In genomic region chr11:64587751-64588600, GRCm38 (mm10) we compare ENCODE assay signal across 14 mouse cellular contexts.
DNase-seq lines count a peak whose midpoint lies in the region; ATAC-seq and TF ChIP-seq lines count a peak whose summit lies in the region.
"Had no signal": no experiment of that assay in that cellular context is flagged by ENCODE, and none has a peak within 500 bp of the region (broad histone marks: within the 10 kb centered on the region; RNA-seq: fewer than 3 reads in every experiment).

No protein-coding gene starts in this region.

- peak; percentile 1; the same call in 1 of the 2 replicates for TF ChIP-seq POLR2A in CH12.LX (IDR thresholded peaks at IDR 0.05; ENCODE audit: low read depth, low read length)

- TF ChIP-seq CTCF in hindbrain, postnatal 0 days (IDR thresholded peaks at IDR 0.05; ENCODE audit: low read depth): no peak
- no peak for TF ChIP-seq CTCF in CH12.LX (conservative IDR thresholded peaks at IDR 0.05 in 1 of 2, IDR thresholded peaks at IDR 0.05 in 1 of 2; ENCODE audit: low read depth in 2 of 2, low read length in 2 of 2)

- in situ Hi-C loops in CH12.LX (cut with MboI; ENCODE audit: low pct_ligation_motif_present, low pct_unique_long_range_greater_than_20kb, low sequenced_read_pairs): no loop called here

- TF ChIP-seq EP300 in CH12.LX (IDR thresholded peaks at IDR 0.05; ENCODE audit: low read length): no peak

- H3K36me3 ChIP-seq in hindbrain, embryonic 10.5 days: no peaks in the 10 kb centered on the region
- H3K36me3 ChIP-seq in hindbrain, postnatal 0 days (ENCODE audit: insufficient read depth, low read length): no peaks in the 10 kb centered on the region
- H3K36me3 ChIP-seq in CH12.LX (replicated peaks in 1 of 2; ENCODE audit: control insufficient read depth in 1 of 2, insufficient read depth in 1 of 2, low read length in 1 of 2): no peaks in the 10 kb centered on the region
- no peaks in the 10 kb centered on the region for H3K36me3 ChIP-seq in embryonic facial prominence, embryonic 11.5 days (replicated peaks; ENCODE audit: control insufficient read depth, insufficient read depth, low read depth, low read length)

- H3K4me3 ChIP-seq in hindbrain, embryonic 10.5 days: no peak overlapping the region
- no peak overlapping the region for H3K4me3 ChIP-seq in hindbrain, postnatal 0 days (ENCODE audit: low read length)
- no peak overlapping the region for H3K4me3 ChIP-seq in CH12.LX (replicated peaks in 1 of 3; ENCODE audit: low read depth in 2 of 3, low read length in 2 of 3, poor library complexity in 1 of 3)
- no peak overlapping the region for H3K4me3 ChIP-seq in embryonic facial prominence, embryonic 11.5 days (ENCODE audit: low read depth, low read length)
- H3K4me3 ChIP-seq: forebrain, embryonic 13.5 days had no signal

- 28% methylated on average over 13 of the region's 13 CpGs for WGBS in hindbrain, embryonic 10.5 days
- WGBS in hindbrain, postnatal 0 days: 40% methylated on average over 13 of the region's 13 CpGs
- WGBS in embryonic facial prominence, embryonic 11.5 days: 13% methylated on average over 13 of the region's 13 CpGs

- peaks cover 28% of the 10 kb centered on the region for H3K4me1 ChIP-seq in hindbrain, embryonic 10.5 days (replicated peaks)
- H3K4me1 ChIP-seq in hindbrain, postnatal 0 days (ENCODE audit: insufficient read depth, low read length): no peaks in the 10 kb centered on the region
- peaks cover 9 to 29% of the 10 kb centered on the region in 2 experiments for H3K4me1 ChIP-seq in CH12.LX (ENCODE audit: control insufficient read depth in 1 of 2, insufficient read depth in 2 of 2)
- H3K4me1 ChIP-seq in embryonic facial prominence, embryonic 11.5 days (ENCODE audit: control insufficient read depth, insufficient read depth, low read length): no peaks in the 10 kb centered on the region; the same call in 1 of the 2 replicates

- H3K79me2 ChIP-seq in CH12.LX (replicated peaks; ENCODE audit: control insufficient read depth, extremely low read depth, insufficient read depth, poor library complexity, severe bottlenecking): no peaks in the 10 kb centered on the region

- TF ChIP-seq RAD21 in CH12.LX (IDR thresholded peaks at IDR 0.05; ENCODE audit: low read depth, low read length): no peak

- ATAC-seq in hindbrain, postnatal 0 days: no peak
- ATAC-seq in embryonic facial prominence, embryonic 11.5 days (replicated peaks; ENCODE audit: insufficient number of reproducible peaks, low FRiP score, low TSS enrichment, low read depth): peak; percentile 65; the same call in 1 of the 2 replicates
- no peak for ATAC-seq in activated CD4-positive, CD25-positive, alpha-beta regulatory T cell, adult 4 months
- ATAC-seq in erythroid progenitor cell, adult 5-6 weeks (replicated peaks; ENCODE audit: low FRiP score, poor library complexity, severe bottlenecking): no peak
- ATAC-seq: forebrain, embryonic 13.5 days had no signal

- no peaks in the 10 kb centered on the region for H3K27me3 ChIP-seq in hindbrain, embryonic 10.5 days (ENCODE audit: insufficient read depth, poor library complexity, severe bottlenecking)
- no peaks in the 10 kb centered on the region for H3K27me3 ChIP-seq in hindbrain, postnatal 0 days (ENCODE audit: insufficient read depth, low read length)
- no peaks in the 10 kb centered on the region for H3K27me3 ChIP-seq in CH12.LX (replicated peaks)
- H3K27me3 ChIP-seq in embryonic facial prominence, embryonic 11.5 days (ENCODE audit: control insufficient read depth, insufficient read depth, low read length): no peaks in the 10 kb centered on the region
- H3K27me3 ChIP-seq: forebrain, embryonic 13.5 days had no signal

- no peak overlapping the region for H3K9ac ChIP-seq in hindbrain, postnatal 0 days (replicated peaks; ENCODE audit: low read length)
- H3K9ac ChIP-seq in CH12.LX (ENCODE audit: insufficient read depth, low read depth): peak overlapping the region; percentile 64
- no peak overlapping the region for H3K9ac ChIP-seq in embryonic facial prominence, embryonic 11.5 days (replicated peaks; ENCODE audit: low read length)
- H3K9ac ChIP-seq: forebrain, embryonic 13.5 days had no signal

- dilution Hi-C loops in CH12.LX (cut with MboI; ENCODE audit: extremely low pct_ligation_motif_present, extremely low pct_unique_long_range_greater_than_20kb, low sequenced_read_pairs): no loop called here

- no peaks in the 10 kb centered on the region for H3K9me3 ChIP-seq in hindbrain, embryonic 10.5 days
- no peaks in the 10 kb centered on the region for H3K9me3 ChIP-seq in hindbrain, postnatal 0 days (ENCODE audit: low read length)
- no peaks in the 10 kb centered on the region for H3K9me3 ChIP-seq in CH12.LX (replicated peaks; ENCODE audit: low read length)
- H3K9me3 ChIP-seq in embryonic facial prominence, embryonic 11.5 days (replicated peaks; ENCODE audit: control insufficient read depth, low read length): no peaks in the 10 kb centered on the region
- H3K9me3 ChIP-seq: forebrain, embryonic 13.5 days had no signal

- peak overlapping the region; percentile 69 for H3K27ac ChIP-seq in hindbrain, embryonic 10.5 days
- H3K27ac ChIP-seq in hindbrain, postnatal 0 days: no peak overlapping the region
- peak overlapping the region; percentile 74; the same call in 1 of the 2 replicates for H3K27ac ChIP-seq in CH12.LX (ENCODE audit: insufficient read depth, low read depth)
- 0 out of 2 replicates have a peak overlapping the region, but pooled peaks have one; percentile 20 for H3K27ac ChIP-seq in embryonic facial prominence, embryonic 11.5 days (replicated peaks; ENCODE audit: low read depth, low read length)
- H3K27ac ChIP-seq: forebrain, embryonic 13.5 days had no signal

- peak; percentile 66 for DNase-seq in hindbrain, embryonic 10.5 days (ENCODE audit: low spot score)
- DNase-seq in hindbrain, postnatal 0 days (ENCODE audit: low spot score): no peak
- peak; percentile 27 for DNase-seq in CH12.LX (ENCODE audit: extremely low read depth)
- peak; percentile 84 for DNase-seq in embryonic facial prominence, embryonic 11.5 days (ENCODE audit: low spot score)
- DNase-seq in kidney, postnatal 14 days: peak; percentile 54
- DNase-seq in heart, adult 18-20 months: no peak
- DNase-seq: B cell, adult 2 months; cerebellum, postnatal 36 days; right cerebral cortex, adult 18-20 months; thymus, postnatal 4 days had no signal

- H3K4me2 ChIP-seq in hindbrain, postnatal 0 days (ENCODE audit: low read depth, low read length): no peak overlapping the region
- peak overlapping the region; percentile 70 for H3K4me2 ChIP-seq in CH12.LX (ENCODE audit: insufficient read depth, low read depth, poor library complexity, severe bottlenecking)
- H3K4me2 ChIP-seq in embryonic facial prominence, embryonic 11.5 days (ENCODE audit: low read depth, low read length): no peak overlapping the region
- H3K4me2 ChIP-seq: forebrain, embryonic 13.5 days; liver, embryonic 11.5 days had no signal

TF ChIP-seq in CH12.LX, 34 proteins besides CTCF, POLR2A, EP300 and RAD21:
- TF ChIP-seq MXI1 (IDR thresholded peaks at IDR 0.05; ENCODE audit: low read depth, low read length) (0 out of 2 replicates have a peak, but pooled peaks have one; percentile 41), CHD1 (IDR thresholded peaks at IDR 0.05; ENCODE audit: low read depth, low read length) (peak; percentile 83; the same call in 1 of the 2 replicates), IRF4 (IDR thresholded peaks at IDR 0.05; ENCODE audit: low read depth, low read length) (no peak), ZMIZ1 (IDR thresholded peaks at IDR 0.05; ENCODE audit: low read depth, low read length) (0 out of 2 replicates have a peak, but pooled peaks have one; percentile 41), HCFC1 (IDR thresholded peaks at IDR 0.05; ENCODE audit: low read depth, low read length) (peak; percentile 48; the same call in 1 of the 2 replicates), KAT2A (IDR thresholded peaks at IDR 0.05; ENCODE audit: insufficient replicate concordance, low read length) (0 out of 2 replicates have a peak, but pooled peaks have one; percentile 7)
TF ChIP-seq in CH12.LX: peak in this region for 5.

Comparison
In these comparisons a context has a peak if more than half of its experiments do, and no peak if none do; other contexts are left out.
1. DNase-seq: peak in hindbrain, embryonic 10.5 days (single experiment), CH12.LX (single experiment), embryonic facial prominence, embryonic 11.5 days (single experiment) and kidney, postnatal 14 days (single experiment); none in hindbrain, postnatal 0 days (single experiment) and heart, adult 18-20 months (0 of 2).